Mouse (Mus musculus): ENCODE measurements around the gene Dkk2.

Dkk2 gene

GRCm38 (mm10) chr3:132115772-132116511 is 30.9 kb downstream of the Dkk2 start:
- in situ Hi-C loops (cut with MboI; ENCODE audit: low pct_unique_long_range_greater_than_20kb in 1 of 2, low sequenced_read_pairs in 2 of 2, unreplicated experiment in 1 of 2) = no loop called here

- in situ Hi-C loops (cut with MboI; ENCODE audit: low pct_unique_long_range_greater_than_20kb in 1 of 2, low sequenced_read_pairs in 2 of 2, unreplicated experiment in 1 of 2) = no loop called here
Observed at GRCm38 (mm10) chr3:132121344-132121743, 36.3 kb downstream of the Dkk2 start.

- in situ Hi-C loops (cut with MboI; ENCODE audit: low pct_unique_long_range_greater_than_20kb in 1 of 2, low sequenced_read_pairs in 2 of 2, unreplicated experiment in 1 of 2) = no loop called here
Observed at GRCm38 (mm10) chr3:132122581-132122980, 37.5 kb downstream of the Dkk2 start.

DNA sequence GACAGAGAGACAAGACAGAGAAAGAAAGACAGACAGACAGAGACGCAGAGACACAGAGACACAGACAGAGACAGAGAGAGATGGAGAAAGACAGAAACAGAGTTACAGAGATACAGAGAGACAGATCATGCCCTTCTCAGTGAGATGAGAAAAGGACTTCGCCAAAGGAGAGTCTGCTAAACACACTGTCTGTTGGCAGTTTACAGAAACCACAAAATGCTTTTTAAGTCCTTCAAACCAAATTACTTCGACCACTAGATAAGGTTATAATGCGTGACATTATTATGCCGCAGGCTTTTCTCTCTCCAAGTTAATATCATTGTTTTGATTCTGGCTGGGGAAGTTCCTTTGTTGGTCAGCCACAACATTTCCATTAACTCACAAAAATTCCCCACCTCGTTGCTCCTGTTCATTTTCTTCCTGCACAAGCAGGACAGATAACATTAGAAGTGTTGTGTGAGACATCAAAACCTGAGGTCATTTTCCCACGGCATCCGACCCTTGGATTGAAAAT is 40.2 kb downstream of the Dkk2 start:
- in situ Hi-C loops (cut with MboI; ENCODE audit: low pct_unique_long_range_greater_than_20kb in 1 of 2, low sequenced_read_pairs in 2 of 2, unreplicated experiment in 1 of 2) = no loop called here

- in situ Hi-C loops (cut with MboI; ENCODE audit: low pct_unique_long_range_greater_than_20kb in 1 of 2, low sequenced_read_pairs in 2 of 2, unreplicated experiment in 1 of 2) = no loop called here
Observed at GRCm38 (mm10) chr3:132129730-132130274, 44.7 kb downstream of the Dkk2 start.

DNA sequence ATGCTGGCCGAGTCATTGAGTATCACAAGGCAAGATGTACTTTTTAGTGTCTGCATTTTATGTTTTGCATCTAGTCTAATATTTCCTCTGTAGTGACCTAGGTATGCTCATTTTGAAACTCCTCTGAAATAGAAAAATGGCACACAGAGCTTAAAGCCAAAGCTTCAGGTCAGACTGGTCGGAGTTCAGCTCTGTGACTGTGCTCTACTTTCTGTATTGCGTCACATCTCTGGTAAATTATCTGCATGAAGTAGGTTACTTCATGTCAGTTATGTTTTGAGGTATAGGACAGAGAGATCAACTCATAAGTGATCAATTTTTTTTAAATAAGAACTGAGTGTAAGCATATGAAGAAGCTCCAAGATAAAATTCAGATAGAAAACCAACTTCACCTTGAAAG is 45.7 kb downstream of the Dkk2 start:
- in situ Hi-C loops (cut with MboI; ENCODE audit: low pct_unique_long_range_greater_than_20kb in 1 of 2, low sequenced_read_pairs in 2 of 2, unreplicated experiment in 1 of 2) = no loop called here

GRCm38 (mm10) chr3:132131939-132132338 is 46.8 kb downstream of the Dkk2 start:
- in situ Hi-C loops (cut with MboI; ENCODE audit: low pct_unique_long_range_greater_than_20kb in 1 of 2, low sequenced_read_pairs in 2 of 2, unreplicated experiment in 1 of 2) = no loop called here

DNA sequence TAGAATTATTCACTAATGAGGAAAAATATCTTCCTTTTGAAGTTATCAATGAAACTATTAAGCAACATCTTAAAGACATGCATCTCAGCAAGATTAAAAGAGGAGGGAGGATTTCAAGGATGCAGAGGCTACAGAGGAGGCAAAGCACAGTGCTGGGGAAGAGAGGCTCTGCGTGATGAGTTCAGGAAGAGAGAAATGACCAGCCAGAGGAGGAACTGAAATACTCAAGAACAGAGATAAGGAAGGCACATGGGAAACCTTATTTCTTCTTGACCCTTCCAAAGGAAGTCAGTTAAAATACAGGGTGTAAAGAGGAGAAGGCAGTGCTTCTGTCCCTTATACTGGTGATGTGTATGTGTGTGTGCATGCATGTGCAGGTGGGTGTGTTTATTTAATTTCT is 49.4 kb downstream of the Dkk2 start:
- in situ Hi-C loops (cut with MboI; ENCODE audit: low pct_unique_long_range_greater_than_20kb in 1 of 2, low sequenced_read_pairs in 2 of 2, unreplicated experiment in 1 of 2) = no loop called here

DNA sequence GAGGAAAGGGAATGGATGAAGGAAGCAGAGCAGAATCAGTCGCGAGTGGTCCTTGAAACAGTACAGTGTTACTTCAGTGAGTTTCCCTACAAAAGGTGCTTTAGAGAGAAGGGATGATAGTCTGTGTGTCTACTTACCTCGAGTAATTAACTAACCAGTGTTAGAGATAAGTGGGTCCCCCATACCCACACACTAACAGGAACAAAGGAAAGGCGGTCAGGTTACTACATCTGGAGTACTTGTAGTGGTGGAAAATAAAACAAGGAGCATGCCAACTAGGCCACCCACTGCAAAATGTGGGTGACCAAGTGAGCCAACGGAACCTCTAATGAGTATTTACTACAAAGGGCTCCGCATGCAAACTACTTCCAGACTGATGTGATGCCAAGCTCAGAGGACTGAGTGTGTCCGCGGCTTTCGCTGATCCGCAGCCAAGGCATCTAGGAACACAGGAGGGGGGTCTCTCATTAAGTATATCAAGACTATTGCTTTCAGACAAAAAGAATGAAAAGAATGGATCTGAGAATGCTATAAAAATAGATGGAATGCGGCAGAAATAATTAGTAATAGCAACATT is 52.8 kb downstream of the Dkk2 start:
- in situ Hi-C loops (cut with MboI; ENCODE audit: low pct_unique_long_range_greater_than_20kb in 1 of 2, low sequenced_read_pairs in 2 of 2, unreplicated experiment in 1 of 2) = no loop called here

- in situ Hi-C loops (cut with MboI; ENCODE audit: low pct_unique_long_range_greater_than_20kb in 1 of 2, low sequenced_read_pairs in 2 of 2, unreplicated experiment in 1 of 2) = no loop called here
Observed at GRCm38 (mm10) chr3:132141031-132141430, 55.9 kb downstream of the Dkk2 start.

DNA sequence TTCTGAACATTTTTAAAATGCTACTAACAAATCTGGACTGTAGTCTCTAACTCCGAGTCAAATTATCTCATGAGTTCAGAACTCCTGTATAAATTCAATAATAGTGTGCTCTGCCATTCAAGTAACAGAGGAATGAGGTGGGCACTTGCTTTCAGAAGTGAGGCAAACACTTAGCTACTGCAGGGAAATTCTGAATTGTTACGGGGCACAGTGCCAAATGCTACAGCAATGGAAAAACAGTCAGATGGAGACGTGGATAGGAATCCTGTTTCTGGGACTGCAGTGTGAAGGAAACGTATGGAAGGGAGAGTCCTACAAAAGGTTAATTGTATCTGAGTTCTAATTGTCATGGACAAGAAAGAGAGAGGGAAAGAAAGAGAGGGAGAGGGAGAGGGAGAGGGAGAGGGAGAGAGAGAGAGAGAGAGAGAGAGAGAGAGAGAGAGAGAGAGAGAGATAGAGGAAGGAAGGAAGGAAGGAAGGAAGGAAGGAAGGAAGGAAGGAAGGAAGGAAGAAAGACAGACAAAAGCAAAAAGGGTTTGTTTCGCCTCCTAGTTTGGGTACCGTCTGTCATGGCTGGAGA is 64.4 kb downstream of the Dkk2 start:
- in situ Hi-C loops (cut with MboI; ENCODE audit: low pct_unique_long_range_greater_than_20kb in 1 of 2, low sequenced_read_pairs in 2 of 2, unreplicated experiment in 1 of 2) = no loop called here

- in situ Hi-C loops (cut with MboI; ENCODE audit: low pct_unique_long_range_greater_than_20kb in 1 of 2, low sequenced_read_pairs in 2 of 2, unreplicated experiment in 1 of 2) = no loop called here
Observed at GRCm38 (mm10) chr3:132158817-132159216, 73.7 kb downstream of the Dkk2 start.

- in situ Hi-C loops (cut with MboI; ENCODE audit: low pct_unique_long_range_greater_than_20kb in 1 of 2, low sequenced_read_pairs in 2 of 2, unreplicated experiment in 1 of 2) = no loop called here
Observed at GRCm38 (mm10) chr3:132168911-132169310, 83.8 kb downstream of the Dkk2 start.

GRCm38 (mm10) chr3:132186888-132187552 is 101.9 kb downstream of the Dkk2 start:
- in situ Hi-C loops (cut with MboI; ENCODE audit: low pct_unique_long_range_greater_than_20kb in 1 of 2, low sequenced_read_pairs in 2 of 2, unreplicated experiment in 1 of 2) = no loop called here

DNA sequence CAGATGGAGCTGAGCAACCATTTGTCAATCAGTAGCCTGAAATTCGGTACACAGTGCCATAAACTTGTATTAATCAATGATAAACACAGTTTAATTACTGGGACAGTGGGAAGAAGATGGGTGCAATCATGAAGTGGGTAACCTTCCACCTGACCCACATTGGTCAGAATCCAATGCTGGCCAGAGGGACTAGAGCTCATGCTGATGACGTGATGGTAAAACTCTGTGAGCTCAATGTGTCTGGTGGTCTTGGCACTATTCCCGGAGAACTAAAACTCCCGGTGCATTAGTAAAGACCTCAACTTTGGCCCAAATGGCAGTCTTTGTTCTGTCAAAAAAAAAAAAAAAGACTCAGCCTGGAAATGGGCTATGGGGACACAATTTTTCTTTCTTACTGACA is 116.9 kb downstream of the Dkk2 start:
- in situ Hi-C loops (cut with MboI; ENCODE audit: low pct_unique_long_range_greater_than_20kb in 1 of 2, low sequenced_read_pairs in 2 of 2, unreplicated experiment in 1 of 2) = no loop called here

DNA sequence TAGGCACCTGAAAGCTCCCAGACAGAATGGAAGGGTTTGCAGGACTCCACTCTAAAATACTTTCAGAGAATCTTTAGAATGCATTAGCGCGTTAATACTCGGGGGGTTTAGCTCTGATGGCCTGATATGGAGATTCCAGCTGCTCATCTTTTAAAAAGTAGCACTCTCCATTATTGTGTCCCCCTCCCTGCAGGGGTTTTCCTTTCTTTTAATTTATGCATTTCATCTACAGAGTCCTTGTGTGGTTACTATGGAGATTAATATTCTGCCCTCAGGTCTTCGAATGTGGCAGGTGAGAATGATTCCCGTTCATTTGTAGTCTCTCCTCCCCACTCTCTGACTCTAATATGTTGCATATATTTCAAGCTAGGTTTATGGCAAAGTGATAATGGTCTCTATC is 117.6 kb downstream of the Dkk2 start:
- in situ Hi-C loops (cut with MboI; ENCODE audit: low pct_unique_long_range_greater_than_20kb in 1 of 2, low sequenced_read_pairs in 2 of 2, unreplicated experiment in 1 of 2) = no loop called here

- in situ Hi-C loops (cut with MboI; ENCODE audit: low pct_unique_long_range_greater_than_20kb in 1 of 2, low sequenced_read_pairs in 2 of 2, unreplicated experiment in 1 of 2) = no loop called here
Observed at GRCm38 (mm10) chr3:132207469-132207868, 122.4 kb downstream of the Dkk2 start.

GRCm38 (mm10) chr3:132211260-132211659 is 126.2 kb downstream of the Dkk2 start:
- in situ Hi-C loops (cut with MboI; ENCODE audit: low pct_unique_long_range_greater_than_20kb in 1 of 2, low sequenced_read_pairs in 2 of 2, unreplicated experiment in 1 of 2) = no loop called here

DNA sequence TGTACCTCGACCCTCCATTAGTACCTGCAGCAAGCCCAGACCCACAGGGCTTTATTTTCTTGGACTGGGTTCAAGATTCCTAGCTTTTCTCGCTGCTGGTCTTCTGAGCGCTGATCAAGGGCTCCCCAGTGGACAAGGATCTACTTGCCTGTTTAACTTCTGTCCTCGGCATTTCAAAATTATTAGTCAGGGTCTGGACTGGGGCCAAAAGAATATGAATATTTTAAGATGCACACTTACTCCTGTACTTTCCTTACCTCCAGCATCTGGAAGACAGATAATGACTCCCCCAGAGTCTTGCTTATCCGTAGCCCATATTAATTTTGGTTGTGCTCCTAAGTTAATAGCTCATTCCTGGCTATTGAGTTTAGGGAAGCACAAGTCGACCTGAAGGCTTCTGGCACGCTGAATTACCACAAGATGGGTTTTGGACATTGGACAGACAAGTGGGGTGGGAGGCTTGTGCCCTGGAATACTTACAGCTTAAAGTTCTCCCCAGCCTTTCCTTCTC is 134.9 kb downstream of the Dkk2 start:
- in situ Hi-C loops (cut with MboI; ENCODE audit: low pct_unique_long_range_greater_than_20kb in 1 of 2, low sequenced_read_pairs in 2 of 2, unreplicated experiment in 1 of 2) = no loop called here

Measured in mouse embryonic stem cell (cell line).